Mouse (Mus musculus) liver, adult 2 months (tissue): Measurements from ENCODE around the gene Nrxn3.

Experiments used
- CTCF ChIP-seq: fragments of 200-500 bp; IDR thresholded peaks from 2 replicates; pipeline ENCODE4 v1.5.1; 2011; ENCODE audit warnings: low read depth, low read length, control low read depth
- POLR2A ChIP-seq: fragments of 200-500 bp; IDR thresholded peaks from 2 replicates; pipeline ENCODE4 v1.6.1; 2011; ENCODE audit warnings: low read length, control low read depth; ENCODE audit not compliant: insufficient read depth; ENCODE audit errors: extremely low read depth

- TF ChIP-seq CTCF = no peak
- no peak for TF ChIP-seq POLR2A
Measured at GRCm38 (mm10) chr12:90281236-90281635, 1558.6 kb downstream of the Nrxn3 start.
